Mouse (Mus musculus): Measurements from ENCODE around the gene Astn2.

DNA sequence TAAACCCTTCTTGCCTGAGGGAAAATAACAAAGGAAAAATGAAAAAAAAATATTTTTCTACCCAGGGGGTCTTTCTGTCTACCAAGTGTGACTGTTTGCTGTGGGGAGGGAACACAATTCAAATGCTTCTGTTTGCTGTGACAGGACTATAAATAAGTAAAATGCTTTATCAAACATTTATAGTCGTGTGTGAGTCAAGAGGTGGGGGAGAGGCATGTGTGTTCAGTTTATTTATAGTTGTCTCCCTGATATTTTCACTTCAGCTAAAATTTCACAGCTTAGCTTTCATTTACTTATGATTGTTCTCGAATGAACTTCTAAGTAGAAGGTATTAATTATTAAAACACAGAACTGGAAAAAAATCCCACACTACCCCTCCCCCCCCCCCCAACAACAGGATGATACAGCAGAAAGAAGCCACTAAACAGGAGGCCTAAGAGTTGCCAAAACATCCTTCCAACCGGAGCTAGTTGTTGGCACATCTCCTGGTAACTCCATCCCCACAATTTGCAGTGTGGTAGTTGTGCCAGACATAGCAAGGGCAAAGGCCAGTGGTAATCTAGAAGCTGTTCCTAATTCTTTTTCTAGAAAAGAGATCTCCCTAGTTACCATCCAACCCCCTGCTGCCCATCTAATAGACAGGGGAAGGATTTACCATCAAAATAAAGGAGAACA, 246.8 kb downstream of the Astn2 start:
- TF ChIP-seq CTCF (IDR thresholded peaks at IDR 0.05; ENCODE audit: low read depth, low read length), result no peak
- TF ChIP-seq POLR2A (IDR thresholded peaks at IDR 0.05; ENCODE audit: borderline replicate concordance, low read depth, low read length), result no peak
